Mouse (Mus musculus): Measurements from ENCODE around the gene Inca1.
A peak's percentile ranks its signal among the peaks of the same experiment; 100 is the strongest.

Inca1 gene

DNA sequence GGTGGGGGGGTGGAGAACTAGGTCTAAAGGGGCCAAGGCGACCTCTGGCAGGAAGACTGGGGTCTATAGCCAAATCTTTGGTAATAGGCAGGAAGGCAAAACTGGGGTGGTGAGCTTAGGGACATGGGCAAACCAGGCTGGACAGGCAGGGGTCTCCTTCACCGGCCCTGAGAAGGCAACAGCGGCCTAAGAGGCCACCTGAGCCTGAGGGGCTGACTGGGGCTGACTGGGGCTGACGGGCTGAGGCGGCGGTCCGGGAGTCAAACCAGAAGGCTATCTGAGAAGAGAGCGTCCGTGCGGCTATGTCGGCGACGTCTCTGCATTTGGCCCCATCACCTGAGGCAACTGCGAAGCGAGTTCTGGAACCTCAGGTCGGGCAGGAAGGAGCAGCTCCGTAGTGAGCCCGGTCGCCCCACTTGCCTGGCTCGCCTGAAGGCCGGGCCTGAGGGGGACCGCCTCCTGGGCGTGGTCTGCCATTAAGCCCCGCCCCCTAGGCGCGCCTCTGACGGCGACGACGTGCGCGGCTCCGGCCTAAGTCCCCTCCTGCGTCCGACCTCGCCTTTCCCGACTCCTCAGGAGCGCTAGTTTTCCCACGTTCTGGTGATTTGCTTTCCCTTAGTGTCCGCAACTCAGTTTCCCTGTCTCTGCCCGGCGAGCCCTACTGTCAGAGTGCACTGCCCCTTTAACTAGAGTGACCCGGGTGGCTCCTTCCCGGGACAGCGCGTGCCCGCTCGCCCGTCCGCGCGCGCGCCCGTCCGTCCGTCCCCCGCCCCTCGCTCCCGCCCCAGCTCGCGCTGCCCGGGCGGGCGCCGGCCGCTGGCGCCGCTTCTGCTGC lies at the start of gene Inca1, which contains the start of gene Kif1c:
Inca1 (minus strand) TSS at position 434 of the 835 bp plus-strand sequence.
Kif1c (plus strand) TSS at position 827 of the 835 bp plus-strand sequence.
- peak; percentile 96 for DNase-seq

DNA sequence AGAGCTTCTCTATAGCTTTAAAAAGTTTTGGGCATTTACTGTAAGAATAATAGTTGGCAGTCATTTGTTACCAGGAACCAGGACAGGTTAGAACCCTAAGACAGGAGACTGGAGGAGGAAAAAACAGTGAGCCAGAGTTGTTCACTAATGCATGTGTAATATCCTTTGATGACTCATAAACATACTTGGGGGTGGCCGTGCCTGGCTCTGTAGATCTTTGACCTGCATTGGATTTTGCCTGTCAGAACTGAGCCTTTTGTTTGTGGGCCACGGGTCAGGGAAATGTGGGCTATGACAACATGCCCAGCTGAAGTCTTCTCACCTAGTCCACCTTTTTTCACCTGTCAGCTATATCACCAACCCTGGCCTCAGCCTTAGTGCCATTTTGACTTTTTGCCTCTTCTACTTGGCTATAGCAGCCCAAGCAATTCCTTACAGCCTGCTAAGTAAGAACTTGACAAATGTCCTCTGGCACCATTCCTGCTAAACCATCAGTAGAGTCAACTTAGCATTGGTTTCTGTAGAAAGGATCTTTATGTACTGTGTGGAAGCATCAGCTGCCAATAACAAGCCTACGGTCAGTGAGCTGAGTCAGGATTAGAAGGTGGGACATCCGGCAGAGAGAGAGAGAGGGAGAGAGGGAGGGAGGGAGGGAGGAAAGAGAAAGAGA lies 48.1 kb upstream of the Inca1 start:
- no peak for DNase-seq

DNA sequence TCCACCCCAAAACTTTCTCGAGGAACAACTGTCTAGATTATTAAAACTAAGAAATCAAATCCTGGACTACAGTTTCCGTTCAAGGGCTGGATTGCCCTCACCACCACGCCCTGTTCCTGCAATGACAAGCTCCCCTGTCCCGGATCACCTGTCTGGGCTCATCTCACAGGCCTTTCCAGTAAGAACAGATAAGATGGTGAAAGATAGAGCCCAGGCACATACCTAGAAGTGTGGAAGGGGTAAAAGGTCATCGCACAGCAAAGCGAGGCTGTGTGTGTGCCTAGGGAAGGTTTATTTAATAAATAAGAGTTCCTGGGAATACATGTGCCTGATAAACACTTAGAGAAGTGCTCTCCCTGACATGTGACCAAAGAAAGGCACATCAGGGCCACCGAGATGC lies 45.7 kb upstream of the Inca1 start:
- no peak for DNase-seq

DNA sequence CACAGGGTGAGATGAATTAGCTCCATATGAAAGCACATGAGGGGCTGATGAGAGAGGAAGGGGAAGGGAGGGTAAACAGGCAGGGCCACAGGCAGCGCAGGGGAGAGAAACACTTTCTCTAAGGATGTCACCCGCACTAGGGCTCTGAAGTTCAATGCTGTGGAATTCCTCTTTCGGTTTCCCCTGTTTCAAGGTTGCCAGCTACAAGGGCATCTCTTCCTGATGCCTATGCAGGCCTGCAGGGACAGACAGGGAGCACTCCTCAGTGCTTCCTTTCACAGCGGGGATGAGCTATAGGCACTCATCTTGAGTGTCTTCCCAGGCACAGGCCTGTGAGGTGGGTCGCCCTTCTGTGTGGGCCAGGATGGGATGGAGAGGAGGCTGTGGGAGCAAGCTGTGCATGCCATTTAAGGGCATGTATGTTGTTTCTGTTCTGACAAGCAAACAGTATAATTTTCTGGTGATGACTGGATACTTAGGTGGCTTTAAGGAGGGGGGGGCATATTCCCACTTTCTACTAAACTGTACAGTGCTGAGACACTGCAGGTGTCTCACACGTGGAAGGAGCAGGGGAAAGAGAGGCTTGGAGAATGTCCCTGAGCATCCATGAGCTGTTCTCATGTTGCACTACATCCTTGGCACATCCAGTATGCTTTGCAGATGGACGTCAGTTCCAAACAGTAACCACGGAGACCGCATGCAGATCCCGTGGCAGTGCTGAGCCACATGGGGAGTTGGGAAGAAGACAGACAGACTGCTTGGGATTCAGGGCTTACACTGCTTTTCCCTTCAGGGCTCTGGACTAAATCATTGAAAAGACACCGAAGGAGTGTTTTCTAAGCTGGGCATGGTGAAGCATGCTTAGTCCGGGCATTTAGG lies 42.9 kb upstream of the Inca1 start:
- no peak for DNase-seq

DNA sequence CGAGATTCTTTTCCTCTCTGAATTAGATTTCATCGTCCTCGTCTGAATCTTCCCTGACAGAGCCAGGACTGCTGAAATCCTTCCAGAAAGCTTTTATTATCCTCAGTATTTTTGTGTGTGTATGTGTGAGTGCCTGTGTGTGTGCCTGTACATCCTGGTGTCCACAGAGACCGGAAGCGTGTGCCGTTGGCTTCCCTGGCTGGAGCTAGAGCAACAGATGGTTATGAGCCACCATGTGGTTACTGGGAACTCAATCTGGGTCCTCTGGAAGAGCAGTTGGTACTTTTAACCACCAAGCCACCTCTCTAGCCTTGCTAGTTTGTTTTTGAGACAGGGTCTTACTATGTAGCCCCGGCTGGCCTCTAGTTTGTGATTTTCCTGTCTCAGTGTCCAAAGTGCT lies 42.2 kb upstream of the Inca1 start:
- DNase-seq = no peak

DNA sequence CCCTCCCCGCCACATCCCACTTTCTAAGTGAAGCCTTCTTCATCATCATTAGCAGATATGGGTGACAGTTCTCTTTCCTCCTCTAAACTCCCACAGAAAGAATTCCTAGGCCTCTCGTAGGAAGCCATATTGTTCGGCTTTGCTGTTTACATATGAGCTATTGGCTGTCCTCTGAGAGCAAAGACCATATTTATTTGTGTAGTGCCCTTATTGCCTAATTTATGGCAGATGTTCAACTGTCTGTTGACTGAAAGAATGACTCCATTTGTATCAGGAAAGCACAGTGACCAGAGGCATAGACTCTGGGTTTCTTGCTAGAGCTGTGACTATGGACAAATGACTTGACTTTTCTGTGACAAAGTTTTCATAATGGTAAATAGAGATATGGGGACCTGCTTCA lies 41.6 kb upstream of the Inca1 start:
- no peak for DNase-seq

DNA sequence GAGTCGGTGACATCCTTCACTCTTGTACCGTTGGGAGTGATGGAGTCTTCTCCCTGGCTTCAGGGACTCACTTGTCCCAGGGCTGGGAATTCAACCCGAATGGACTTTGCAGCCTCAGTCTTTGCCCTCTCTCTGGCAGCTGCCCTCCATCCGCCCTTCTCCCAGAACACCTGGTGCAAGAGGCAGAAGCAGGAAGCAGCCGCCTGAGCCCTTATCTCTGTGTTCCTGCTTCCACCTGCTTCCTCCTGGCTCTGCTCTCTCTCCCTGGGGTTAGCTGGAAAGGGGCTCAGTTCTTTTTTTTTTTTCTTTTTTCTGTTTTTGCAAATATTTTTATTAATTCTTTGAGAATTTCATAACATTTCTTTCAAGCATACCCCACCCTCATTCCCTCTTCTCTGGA lies 37.8 kb upstream of the Inca1 start:
- DNase-seq = peak; percentile 21

DNA sequence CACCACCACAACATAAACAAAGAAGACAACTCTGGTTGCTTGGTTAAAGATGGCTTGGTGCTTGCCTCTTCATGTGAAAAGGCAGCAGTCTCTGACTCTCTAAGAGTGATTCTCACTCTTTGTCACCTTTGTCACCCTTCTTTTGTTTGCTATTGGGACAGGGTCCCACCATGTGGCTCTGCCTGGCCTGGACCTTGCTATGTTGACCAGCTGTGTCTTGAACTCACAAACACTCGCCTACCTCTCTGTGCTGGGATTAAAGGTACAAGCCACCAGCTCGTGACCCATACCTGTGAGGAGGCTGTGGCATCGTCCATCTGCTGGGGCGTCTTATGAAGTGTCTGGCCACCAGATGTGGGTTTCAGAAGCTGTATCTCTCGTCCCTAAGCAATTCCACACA lies 33.3 kb upstream of the Inca1 start:
- no peak for DNase-seq

DNA sequence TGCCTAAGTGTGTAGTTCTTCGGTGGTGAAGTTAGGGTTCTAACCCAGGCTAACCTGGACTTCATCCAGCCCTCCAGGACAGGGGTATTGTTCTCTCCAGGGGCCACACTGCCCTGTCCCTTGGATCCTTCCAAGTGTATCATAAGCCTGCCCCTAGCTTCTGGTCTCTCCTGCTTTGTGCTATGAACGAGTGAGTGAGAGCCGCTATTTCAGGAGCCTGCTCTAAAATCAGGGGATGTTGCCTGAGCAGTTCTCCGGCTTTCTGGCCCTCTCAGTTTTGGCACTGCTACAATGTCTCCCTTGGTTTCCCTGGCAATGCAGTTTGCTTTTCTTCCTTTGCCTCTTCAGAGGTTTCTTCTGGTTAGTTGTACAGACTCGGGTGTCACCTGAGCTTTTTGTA lies 31.2 kb upstream of the Inca1 start:
- DNase-seq = peak; percentile 15

DNA sequence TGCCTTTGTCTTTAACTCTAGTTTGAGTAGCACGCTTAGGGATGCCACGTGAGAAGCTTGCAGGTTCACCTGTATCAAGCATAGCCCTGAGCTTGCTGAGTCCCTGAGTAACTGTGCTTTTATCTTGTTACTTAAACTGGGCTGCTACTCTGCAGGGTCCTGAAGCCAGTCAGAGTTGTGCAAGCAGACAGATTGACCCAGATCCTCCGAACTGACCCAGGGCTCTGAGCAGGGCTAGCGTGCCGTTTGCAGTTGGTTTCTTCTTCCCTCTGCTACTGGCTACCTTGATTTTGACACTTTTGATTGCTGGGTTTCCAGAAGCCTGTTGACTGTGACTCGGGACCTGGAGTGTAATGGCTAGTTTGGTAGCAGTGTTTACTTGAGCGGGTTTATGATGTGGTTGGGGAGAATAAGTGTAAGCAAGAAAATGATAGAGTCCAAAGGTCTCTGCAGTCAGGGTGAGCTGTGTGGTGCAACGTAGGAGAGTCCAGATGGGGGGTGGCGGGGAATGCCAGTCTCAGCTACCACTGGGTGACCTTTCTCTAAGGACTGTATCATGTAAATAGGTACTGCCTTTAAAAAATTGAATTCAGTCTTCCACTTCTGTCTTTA lies 30.6 kb upstream of the Inca1 start:
- DNase-seq = peak; percentile 78

DNA sequence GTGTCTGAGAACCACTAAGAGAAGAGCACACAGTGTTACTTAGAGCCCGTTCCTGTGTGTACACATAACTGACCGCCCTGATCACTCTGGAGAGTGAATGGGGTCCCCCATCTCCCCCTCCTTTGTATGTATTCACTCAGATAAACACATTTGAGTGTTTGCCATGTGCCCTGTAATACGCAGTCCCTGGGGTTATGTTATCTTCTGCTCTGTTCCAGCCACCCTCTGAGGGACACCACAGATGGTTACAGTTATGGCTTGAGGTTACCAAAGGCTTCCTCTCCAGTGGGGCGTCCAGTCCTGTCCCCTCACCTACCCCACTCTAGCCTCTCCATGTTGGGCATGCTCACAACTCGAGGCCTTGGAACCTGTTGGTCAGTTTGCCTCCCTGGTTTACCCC lies 27.4 kb upstream of the Inca1 start:
- no peak for DNase-seq

DNA sequence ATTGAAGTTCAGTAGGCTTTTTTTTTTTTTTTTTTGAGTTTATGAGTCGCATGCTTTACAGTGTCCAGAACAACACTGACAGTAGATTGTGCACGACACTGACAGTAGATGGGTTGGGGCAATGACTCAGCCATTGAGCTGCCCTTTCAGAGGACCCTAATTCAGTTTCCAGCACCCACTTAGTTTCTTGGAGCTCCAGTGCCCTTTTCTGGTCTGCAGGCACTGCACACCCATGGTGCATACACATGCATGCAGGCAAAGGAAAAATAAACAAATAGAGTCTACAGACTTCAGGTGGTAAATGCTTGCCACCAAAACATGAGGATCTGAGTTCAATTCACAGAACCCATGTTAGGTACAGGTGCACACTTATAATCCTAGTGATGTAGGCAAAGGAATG lies 26.6 kb upstream of the Inca1 start:
- no peak for DNase-seq

DNA sequence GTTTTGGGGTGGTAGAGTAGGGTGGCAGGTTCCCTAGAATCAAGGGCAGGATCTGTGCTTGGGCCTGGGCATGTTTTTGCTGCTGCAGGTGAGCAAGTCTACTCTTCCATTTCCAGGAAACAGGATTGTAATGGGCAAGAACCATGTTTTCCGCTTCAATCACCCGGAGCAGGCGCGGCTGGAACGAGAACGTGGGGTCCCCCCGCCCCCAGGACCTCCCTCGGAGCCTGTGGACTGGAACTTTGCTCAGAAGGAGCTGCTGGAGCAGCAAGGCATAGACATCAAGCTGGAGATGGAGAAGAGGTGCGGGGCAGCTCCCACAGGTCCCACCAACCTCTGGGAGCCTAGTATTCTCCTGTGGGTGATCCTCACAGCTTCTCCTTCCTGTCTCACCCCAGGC lies 24.8 kb upstream of the Inca1 start:
- DNase-seq = peak; percentile 70

DNA sequence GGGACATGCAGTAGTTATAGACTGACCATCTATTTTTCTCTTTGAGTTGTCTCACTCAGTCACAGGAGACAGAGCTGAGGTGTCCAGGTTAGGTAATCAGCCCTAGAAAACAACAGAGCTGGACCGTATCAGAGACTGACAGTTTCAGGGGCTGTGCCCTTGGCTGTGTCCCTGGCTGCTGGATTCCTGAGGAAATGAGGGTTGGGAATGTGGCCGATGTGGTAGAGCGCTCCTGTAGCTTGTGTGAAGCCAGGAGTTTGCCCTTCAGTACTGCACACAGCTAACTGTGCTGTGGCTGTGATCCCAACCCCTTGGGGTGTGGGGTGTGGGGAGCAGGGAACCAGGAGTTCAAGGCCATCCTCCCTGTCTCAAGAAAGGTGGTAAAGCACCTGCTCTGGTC lies 21.1 kb upstream of the Inca1 start:
- DNase-seq = no peak

DNA sequence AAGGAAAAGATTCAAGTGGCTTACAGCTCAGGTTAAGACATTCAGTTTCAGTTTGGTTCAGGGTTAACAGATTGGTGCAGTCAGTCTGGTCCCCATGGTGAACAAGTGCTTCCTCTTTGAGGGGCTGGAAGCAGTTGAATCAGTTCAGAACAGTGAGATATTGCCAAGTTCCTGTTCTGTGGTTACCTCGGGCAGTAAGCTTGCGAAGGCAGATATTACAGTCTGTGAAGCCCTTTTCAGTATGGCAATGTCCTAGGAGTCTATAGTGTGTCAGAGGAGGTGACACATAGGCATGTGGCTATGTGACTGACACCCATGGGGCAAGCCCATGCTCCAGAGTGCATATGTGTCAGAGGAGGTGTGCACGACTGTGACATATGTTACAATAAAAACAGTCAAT lies 20.6 kb upstream of the Inca1 start:
- DNase-seq = no peak

DNA sequence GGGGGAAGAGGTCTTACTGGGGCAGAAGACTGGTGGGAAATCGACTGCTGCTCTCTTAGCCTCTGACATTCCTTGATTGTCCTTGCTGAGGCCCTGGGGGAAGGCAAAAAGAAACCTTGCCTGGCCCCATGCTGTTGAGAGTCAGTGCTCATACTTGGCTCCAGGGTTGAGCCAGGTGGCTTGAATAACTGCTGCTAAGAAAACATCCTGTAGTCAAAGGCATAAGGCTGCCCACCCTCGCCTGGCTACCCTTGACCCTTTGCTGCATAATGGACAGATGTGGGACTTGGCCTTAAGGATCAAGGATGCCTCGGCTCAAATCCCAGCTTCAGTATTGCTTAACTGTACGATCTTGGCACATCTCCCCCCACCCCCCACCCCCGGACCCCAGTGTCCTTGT lies 18.5 kb upstream of the Inca1 start:
- no peak for DNase-seq

DNA sequence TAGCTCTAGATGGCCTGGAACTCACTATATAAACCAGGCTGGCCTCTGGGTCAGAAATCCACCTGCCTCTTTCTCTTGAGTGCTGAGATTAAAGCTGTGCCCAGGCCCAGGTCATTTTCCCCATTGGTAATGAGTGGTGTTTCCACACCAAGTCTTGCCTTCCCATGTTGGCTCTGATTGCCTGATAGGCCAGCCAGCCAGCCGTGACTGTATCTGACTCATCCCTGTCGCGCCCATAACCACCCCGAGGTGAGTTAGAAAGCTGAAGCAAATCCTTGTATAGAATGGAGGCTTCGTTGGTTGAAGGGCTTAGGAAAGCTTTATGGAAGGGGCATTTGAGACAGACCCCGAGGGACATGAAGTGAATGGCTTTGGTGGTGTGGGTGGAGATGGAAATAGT lies 15.9 kb upstream of the Inca1 start:
- no peak for DNase-seq

DNA sequence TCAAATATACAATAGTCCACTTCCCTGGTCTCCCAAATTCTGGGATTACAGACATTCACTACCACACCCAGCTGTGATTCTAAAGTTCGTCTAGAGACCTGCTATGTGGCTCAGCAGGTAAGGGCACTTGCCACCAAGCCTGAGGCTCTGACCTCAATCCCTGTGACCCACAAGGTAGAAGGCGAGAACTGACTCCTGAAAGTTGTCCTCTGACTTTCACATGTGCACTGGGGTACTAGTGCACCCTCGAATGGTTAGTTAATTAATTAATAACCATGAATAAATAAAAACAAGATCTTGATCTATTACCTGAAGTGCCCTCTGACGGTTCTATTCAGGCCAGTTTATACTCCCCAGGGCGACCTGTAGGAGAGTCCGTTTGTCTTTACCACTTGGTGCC lies 13.3 kb upstream of the Inca1 start:
- DNase-seq = no peak

DNA sequence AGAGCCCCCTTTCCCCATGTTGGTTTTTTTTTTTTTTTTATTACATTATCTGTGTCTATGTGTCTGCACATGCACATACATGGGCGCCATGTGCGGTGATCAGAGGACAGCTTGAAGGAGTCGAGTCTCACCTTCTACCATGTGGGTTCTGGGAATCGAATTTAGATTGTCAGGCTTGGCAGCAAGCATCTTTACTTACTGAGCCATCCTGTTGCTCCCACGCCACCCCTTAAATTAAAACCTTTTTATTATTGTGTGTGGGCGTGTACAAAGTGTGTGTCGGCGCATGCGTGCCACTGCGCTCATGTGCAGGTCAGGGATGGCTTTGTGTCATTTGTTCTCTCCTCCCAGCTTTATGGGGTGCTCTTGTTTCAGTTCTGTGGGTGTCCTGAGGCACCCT lies 11.1 kb upstream of the Inca1 start:
- DNase-seq = no peak

DNA sequence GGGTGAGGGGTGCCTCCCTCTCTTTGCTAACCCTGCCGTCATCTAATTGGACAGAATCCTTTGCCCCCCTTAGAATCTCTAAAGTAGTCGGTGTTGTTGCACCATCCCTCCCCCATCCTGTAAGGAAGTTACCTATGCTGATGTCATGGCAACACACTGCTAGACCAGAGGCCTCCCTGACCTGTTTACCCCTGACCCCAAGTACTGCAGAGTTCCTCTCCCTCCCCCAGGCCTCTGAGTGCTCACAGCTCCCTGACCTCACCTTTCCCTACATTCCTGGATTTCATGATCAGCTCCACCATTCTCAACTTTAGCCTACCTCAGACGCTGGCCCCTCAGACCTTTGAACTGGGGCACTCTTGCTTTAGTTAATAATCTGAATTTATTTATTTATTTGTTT lies 6.2 kb upstream of the Inca1 start:
- DNase-seq = peak; percentile 20

DNA sequence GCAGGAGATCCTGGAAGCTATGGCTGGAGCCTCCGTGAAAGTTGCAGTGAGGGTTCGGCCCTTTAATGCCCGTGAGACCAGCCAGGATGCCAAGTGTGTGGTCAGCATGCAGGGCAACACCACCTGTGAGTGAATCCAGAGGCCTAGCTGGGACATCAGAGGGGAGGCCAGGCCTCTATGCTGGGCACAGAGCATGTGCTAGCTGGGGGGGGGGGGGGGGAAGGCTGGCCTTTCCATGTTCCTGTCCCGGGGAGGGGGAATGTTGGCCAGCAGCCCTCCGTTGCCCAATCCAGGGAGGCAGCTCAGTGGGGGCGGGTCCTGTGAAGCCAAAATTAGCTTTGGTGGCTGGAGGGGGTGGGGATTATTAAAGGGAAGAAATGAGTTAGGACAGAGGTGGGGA lies 2.8 kb upstream of the Inca1 start:
- no peak for DNase-seq

DNA sequence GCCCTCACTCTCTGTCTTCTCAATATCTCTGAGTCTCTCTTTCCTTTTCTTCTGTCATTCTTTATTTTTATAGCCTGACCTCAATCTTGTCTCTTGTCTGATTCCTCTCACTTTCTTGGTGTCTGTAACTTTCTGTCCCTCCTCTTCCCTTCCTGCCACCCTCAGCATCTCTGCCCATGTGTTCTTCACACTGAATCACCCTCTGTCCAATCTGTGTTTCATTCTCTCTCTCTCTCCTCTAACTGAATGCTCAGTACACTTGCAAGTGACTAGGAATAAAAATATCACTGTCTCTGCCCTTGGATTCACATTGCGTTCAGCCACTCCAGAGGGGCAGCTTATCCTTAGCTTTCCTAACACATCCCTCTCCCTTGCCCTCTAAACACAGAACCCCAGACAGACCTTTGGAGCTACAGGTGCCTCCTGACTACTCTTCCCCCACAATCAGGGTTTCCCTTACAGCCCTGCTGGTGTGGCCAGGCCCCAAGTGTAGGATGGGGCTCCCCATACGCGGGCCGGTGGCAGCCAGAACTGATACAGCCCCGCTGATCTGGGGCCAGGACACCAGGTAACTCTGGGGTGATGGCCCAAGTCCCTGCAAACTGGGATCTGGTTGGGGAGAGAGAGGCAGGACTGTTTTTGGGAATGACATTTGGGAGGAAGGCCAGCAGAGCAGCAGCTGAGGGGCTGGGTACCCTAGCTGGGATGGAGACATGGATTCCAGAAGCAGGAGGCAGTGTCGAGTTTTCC lies 2.2 kb upstream of the Inca1 start:
- DNase-seq = no peak

Data from kidney, adult 9 months (tissue).